Mouse (Mus musculus) G1E (cell line): ENCODE data around the gene Nkx2-3. TPM values are rescaled to one million over a fixed set of nuclear protein-coding genes. Genes with fewer than 3 reads are reported as not detected.

Experiments
- ATAC-seq: 2 replicates; pipeline ENCODE4 v1.8.0; 2016; ENCODE audit warnings: mild to moderate bottlenecking; ENCODE audit not compliant: insufficient number of reproducible peaks, poor library complexity, low FRiP score, severe bottlenecking; ENCODE audit errors: extremely low read depth
- DNase-seq: peaks from one replicate; pipeline ENCODE4 v3.0.0; 2012; ENCODE audit warnings: low spot score
- H3K27me3 ChIP-seq: 2 replicates; pipeline ENCODE4 v1.6.1; 2012; ENCODE audit warnings: mild to moderate bottlenecking, low read length, inconsistent platforms; ENCODE audit not compliant: insufficient read depth
- H3K36me3 ChIP-seq: replicated peaks from 2 replicates; pipeline ENCODE3; 2012; ENCODE audit warnings: mild to moderate bottlenecking, inconsistent platforms
- H3K4me1 ChIP-seq: 2 replicates; pipeline ENCODE4 v1.6.1; 2012; ENCODE audit warnings: low read depth, low read length, inconsistent platforms, mixed read lengths; ENCODE audit not compliant: insufficient read depth
- H3K4me3 ChIP-seq: 2 replicates; pipeline ENCODE4 v1.5.1; 2012; ENCODE audit warnings: low read depth, mild to moderate bottlenecking, inconsistent platforms, low read length, moderate library complexity, mixed read lengths
- H3K9me3 ChIP-seq: replicated peaks from 2 replicates; pipeline ENCODE4 v1.6.1; 2012; ENCODE audit warnings: inconsistent platforms
- CTCF ChIP-seq: IDR thresholded peaks from 2 replicates; pipeline ENCODE4 v1.5.1; 2012; ENCODE audit warnings: low read depth, low read length, inconsistent platforms, mixed read lengths
- GATA1 ChIP-seq: IDR thresholded peaks from 2 replicates; pipeline ENCODE4 v1.6.1; 2012; ENCODE audit warnings: borderline replicate concordance, low read length, inconsistent platforms, mixed read lengths
- GATA2 ChIP-seq: IDR thresholded peaks from 2 replicates; pipeline ENCODE4 v1.6.1; 2012; ENCODE audit warnings: low read depth, low read length, inconsistent platforms, borderline replicate concordance
- POLR2AphosphoS5 ChIP-seq: IDR thresholded peaks from 2 replicates; pipeline ENCODE4 v1.6.1; 2012; ENCODE audit warnings: low read depth, low read length, inconsistent platforms; ENCODE audit not compliant: insufficient replicate concordance
- TAL1 ChIP-seq: conservative IDR thresholded peaks from 2 replicates; pipeline ENCODE4 v1.6.1; 2012; ENCODE audit warnings: low read depth, low read length, inconsistent platforms, mixed read lengths
- polyA plus RNA-seq: library from polyadenylated mRNA; stranded (reverse); fragments of >175 nt; gene quantifications from 2 replicates; pipeline ENCODE4 v1.2.3, GENCODE M21; 2012
- total RNA-seq, 2 experiments: library from RNA; stranded (forward) in 1 of 2; stranded (reverse) in 1 of 2; fragments of 200-1000 nt in 1 of 2; fragments of >200 nt in 1 of 2; fragmentation: Nextera tagmentation in 1 of 2; gene quantifications; 2 replicates each; pipeline ENCODE4 v1.2.3; 2014 to 2017

Nkx2-3 gene
- total RNA-seq (2014; fragmentation: Nextera tagmentation) = not detected in 2 replicates
- total RNA-seq (2017) = 0.05 and 0.12 TPM in 2 replicates
- polyA plus RNA-seq = not detected in 2 replicates

- Histone ChIP-seq H3K27me3 (peaks cover 83% of the 10 kb centered on the region), H3K4me1 (peaks cover 7% of the 10 kb centered on the region), H3K36me3 (no peaks in the 10 kb centered on the region), H3K9me3 (peaks cover 10% of the 10 kb centered on the region), H3K4me3 (no peak within 1 kb of the TSS)
- ATAC-seq (no peak), DNase-seq (no peak)
- TF ChIP-seq GATA2 = no peak
Measured at GRCm38 (mm10) chr19:43612051-43612450, at the start of gene Nkx2-3. Nkx2-3 (plus strand) TSS chr19:43612325.

DNA sequence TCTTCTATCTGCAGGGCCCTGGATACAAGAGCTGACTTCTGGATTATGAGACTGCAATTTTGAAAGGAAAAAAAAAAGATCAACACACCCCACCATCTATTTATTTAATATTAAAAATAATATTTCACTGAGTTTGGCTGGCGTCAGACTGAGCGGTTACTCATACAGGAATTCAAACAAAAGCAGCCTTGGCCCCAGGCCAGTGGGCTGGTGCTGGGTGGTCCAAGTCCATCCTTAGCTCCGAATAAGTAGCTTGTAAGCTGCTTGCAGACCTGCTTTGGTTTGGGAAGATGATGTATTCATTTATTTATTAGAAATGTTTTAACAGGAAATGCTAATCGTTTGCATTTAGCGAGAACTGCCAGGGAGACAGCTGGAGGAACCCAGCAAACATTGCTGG is 49.0 kb upstream of the Nkx2-3 start:
- Histone ChIP-seq H3K27me3 (peaks cover 3% of the 10 kb centered on the region; the same call in 1 of the 2 replicates), H3K9me3 (no peaks in the 10 kb centered on the region), H3K4me3 (no peak overlapping the region), H3K36me3 (no peaks in the 10 kb centered on the region), H3K4me1 (no peaks in the 10 kb centered on the region)
- TF ChIP-seq CTCF (no peak), GATA1 (no peak), POLR2AphosphoS5 (no peak), GATA2 (no peak), TAL1 (no peak)
- ATAC-seq = no peak
- DNase-seq = no peak

GRCm38 (mm10) chr19:43568298-43568697 is 43.8 kb upstream of the Nkx2-3 start:
- H3K36me3 ChIP-seq = no peaks in the 10 kb centered on the region
- H3K4me1 ChIP-seq = peaks cover 6% of the 10 kb centered on the region
- H3K9me3 ChIP-seq = no peaks in the 10 kb centered on the region
- DNase-seq (no peak), ATAC-seq (no peak)
- no peak overlapping the region for H3K4me3 ChIP-seq
- peaks cover 9% of the 10 kb centered on the region for H3K27me3 ChIP-seq
- TF ChIP-seq POLR2AphosphoS5 (no peak), CTCF (no peak), TAL1 (no peak), GATA2 (no peak), GATA1 (no peak)

GRCm38 (mm10) chr19:43569133-43569532 is 43.0 kb upstream of the Nkx2-3 start:
- H3K4me3 ChIP-seq = no peak overlapping the region
- no peak for TF ChIP-seq TAL1
- no peak for TF ChIP-seq GATA2
- TF ChIP-seq CTCF = no peak
- ATAC-seq = no peak
- no peaks in the 10 kb centered on the region for H3K36me3 ChIP-seq
- H3K9me3 ChIP-seq = no peaks in the 10 kb centered on the region
- no peak for DNase-seq
- peaks cover 9% of the 10 kb centered on the region for H3K27me3 ChIP-seq
- H3K4me1 ChIP-seq = peaks cover 6% of the 10 kb centered on the region

- peak; percentile 30 for DNase-seq
- Histone ChIP-seq H3K27me3 (peaks cover 9% of the 10 kb centered on the region), H3K4me1 (peaks cover 6% of the 10 kb centered on the region), H3K9me3 (no peaks in the 10 kb centered on the region), H3K4me3 (peak overlapping the region; percentile 25; the same call in 1 of the 2 replicates), H3K36me3 (no peaks in the 10 kb centered on the region)
- TF ChIP-seq POLR2AphosphoS5 = no peak
- TF ChIP-seq TAL1 = no peak
- no peak for TF ChIP-seq GATA2
- TF ChIP-seq CTCF = peak; percentile 82
- no peak for ATAC-seq
Measured at GRCm38 (mm10) chr19:43570831-43571790, 41.0 kb upstream of the Nkx2-3 start.

- H3K27me3 ChIP-seq = peaks cover 9% of the 10 kb centered on the region; the same call in 1 of the 2 replicates
- no peaks in the 10 kb centered on the region for H3K36me3 ChIP-seq
- no peaks in the 10 kb centered on the region for H3K9me3 ChIP-seq
- H3K4me1 ChIP-seq = no peaks in the 10 kb centered on the region
- no peak overlapping the region for H3K4me3 ChIP-seq
- ATAC-seq = no peak
- TF ChIP-seq GATA2 = no peak
- TF ChIP-seq TAL1 = no peak
- TF ChIP-seq POLR2AphosphoS5 = no peak
- TF ChIP-seq CTCF = no peak
- DNase-seq = no peak
Measured at GRCm38 (mm10) chr19:43579081-43579796, 32.9 kb upstream of the Nkx2-3 start.
